Mouse (Mus musculus) retina, postnatal 1 day (tissue): ENCODE measurements around the gene Uts2.

Source experiments
- DNase-seq: peaks from one replicate; pipeline ENCODE4 v3.0.0-alpha.2; 2012

Gene Uts2

DNA sequence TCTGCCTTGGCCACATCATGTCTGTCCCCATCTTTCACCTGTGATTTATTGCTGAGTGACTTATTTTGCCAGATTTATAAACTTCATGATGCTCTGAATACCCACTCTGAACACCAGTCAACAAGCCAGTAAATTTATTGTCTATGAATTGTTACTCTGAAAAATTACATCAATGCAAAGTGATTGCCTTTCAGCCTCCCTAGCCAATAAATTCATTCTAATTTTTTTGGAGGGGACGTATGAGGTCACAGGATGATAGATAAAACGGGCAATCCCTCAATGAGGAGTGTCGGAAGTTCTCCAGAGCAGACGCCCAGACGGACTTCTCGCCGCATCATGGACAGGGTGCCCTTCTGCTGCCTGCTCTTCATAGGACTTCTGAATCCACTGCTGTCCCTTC, at the start of gene Uts2:
Gene Uts2, plus strand, starts transcription at position 301 of the 400 bp plus-strand sequence.
- no peak for DNase-seq

DNA sequence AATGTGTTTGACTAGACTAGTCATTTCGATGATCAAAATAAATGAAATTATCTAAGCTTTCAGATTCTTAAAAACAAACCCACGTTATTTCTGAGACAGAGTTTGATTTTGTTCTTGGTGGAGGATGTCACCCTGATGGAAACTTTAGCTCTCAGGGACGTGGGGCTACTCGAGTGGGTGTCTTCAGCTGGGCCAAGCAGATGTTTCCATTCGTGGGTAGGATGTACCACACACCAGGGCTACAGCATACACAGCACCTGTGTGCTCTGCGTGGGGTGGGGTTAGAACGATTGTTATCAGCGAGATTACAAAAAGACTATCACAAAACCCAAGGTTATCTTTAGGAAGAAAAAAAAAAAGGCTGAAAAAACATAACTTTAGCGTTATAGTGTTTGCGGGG, 45.9 kb upstream of the Uts2 start:
- no peak for DNase-seq

DNA sequence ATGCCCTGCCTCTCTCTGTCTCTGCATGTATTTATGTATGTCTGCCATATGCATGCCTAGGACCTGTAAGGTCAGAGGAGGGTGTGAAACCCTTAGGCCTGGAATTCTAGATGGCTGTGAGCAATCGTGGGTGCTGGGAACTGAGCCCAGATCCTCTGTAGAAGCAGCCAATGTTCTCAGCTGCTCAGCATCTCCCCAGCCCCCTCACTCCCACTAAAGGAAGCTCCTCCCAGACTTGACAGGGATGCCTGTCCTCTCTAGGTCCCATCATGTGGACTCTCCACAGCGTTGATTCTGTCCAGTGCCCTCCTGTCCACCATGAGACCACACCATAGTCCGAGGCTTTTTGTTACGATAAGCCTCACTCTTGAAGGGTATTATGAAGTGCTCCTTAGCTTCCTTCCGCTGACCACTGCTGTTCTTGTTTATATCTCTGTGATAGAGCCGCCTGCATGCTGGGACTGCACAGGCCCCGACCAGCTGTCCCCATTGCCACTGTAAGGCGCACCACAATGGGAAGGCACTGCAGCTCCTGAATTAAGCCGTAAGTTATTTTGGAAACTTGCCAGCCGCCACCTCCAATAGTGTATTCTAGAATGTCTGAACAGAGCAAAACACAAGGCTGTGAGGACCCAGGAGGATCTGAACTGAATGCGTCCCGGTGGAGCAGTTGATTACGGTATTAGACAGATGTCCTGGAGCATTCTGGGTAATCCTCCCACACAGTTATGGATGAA, 40.4 kb upstream of the Uts2 start:
- peak; percentile 81 for DNase-seq

DNA sequence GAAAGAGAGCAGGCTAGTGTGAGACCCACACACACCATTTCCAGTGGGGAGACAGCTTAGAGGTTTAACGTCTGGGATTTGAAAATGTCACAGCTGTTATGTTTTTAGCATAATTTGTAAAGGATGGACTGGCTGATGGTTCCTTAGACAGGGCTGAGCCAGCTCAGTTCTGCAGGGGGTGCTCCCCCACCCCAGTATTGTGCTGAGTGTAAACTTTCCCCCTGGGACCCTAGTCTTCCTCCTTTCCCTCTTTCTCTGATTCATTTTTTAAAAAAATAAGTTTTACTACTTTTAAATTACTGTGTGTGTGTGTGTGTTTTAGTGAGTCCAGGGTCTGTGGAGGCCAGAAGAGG, 39.8 kb upstream of the Uts2 start:
- no peak for DNase-seq

DNA sequence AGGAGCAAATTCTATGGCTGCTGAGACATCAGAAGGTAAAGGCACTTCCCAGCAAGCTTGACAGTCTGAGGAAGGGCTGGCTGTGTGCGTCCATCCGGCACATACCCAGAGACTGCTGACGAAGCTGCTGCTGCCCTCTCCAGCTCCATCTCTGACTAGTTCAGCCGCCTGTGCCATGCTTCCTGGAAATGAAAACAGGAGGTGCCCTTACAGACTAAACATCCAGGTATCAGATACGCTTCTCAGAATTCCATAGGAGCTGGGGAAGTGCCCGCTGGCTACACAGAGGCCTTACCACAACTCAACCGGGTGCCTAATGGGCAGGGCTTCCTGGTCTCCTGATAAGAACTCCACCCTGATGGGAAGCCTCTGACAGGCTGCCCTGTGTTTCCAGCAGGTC, 38.4 kb upstream of the Uts2 start:
- DNase-seq, result no peak

DNA sequence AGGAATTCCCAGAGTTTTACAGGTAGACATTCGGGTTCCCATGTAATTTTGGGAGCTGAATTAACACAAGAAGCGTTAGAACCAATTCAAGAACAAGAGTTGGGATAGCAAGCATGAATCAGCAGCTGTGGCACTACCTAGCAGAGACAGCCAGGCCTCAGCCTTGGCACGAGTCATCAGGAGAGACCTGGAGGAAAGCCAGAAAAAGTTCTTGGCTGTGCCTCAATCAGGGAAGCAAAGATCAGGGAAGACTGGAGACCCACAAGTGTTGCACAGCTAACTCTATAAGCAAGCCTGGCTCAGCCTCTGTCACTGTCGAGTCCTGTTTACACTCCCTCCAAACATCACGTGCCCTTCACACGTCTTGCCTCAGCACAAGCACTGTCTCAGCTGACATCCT, 34.7 kb upstream of the Uts2 start:
- DNase-seq, result no peak

DNA sequence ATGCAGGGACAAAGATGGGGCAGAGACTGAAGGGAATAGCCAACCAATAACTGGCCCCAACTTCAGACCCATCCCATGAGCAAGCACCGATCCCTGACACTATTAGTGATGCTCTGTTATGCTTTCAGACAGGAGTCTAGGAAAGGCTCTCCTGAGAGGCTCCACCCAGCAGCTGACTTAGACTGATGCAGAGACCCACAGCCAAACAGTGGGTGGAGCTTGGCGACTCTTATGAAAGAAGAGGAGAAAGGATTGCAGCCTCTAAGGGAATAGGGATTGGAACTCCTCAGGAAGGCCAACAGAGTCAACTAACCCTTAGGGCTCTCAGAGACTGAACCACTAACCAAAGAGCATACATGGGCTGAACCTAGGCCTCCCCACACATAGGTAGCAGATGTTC, 33.2 kb upstream of the Uts2 start:
- DNase-seq, result no peak

DNA sequence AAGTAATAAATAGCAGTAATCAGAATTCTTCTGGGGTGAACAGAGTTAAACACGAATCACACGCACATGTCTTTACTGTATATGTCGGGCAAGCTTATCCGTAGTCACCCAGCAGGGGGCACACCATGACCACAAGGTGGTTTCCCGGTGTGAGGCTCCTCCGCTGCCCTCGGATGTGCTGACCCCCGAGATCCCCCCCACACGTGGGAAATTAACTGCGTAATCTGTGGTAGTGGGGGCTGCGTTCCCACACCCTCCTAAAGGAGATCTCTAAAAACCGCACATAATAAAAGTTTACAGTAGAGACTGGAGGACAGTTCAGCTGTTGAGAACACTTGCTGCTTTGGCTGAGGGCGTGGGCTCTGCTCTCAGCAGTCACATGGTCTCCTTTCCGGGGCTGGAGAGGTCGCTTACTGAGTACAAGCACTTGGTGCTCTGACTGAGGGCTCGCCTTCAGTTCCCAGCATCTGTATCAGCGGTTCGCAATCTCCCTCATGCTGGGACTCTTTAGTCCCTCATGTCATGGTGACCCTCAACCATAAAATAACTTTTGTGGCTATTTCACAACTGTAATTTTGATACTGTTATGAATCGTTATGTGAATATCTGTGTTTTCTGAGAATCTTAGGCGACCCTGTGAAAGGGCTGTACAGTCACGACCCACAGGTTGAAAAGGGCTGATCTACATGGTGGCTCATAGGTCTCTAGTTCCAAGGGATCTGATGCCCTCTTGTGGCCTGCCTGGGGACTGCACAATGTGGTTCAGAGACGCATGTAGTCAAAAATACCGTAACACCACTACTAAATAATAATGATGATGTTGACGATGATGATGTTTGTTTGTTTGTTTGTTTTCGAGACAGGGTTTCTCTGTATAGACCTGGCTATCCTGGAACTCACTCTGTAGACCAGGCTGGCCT, 32.0 kb upstream of the Uts2 start:
- peak; percentile 84 for DNase-seq

DNA sequence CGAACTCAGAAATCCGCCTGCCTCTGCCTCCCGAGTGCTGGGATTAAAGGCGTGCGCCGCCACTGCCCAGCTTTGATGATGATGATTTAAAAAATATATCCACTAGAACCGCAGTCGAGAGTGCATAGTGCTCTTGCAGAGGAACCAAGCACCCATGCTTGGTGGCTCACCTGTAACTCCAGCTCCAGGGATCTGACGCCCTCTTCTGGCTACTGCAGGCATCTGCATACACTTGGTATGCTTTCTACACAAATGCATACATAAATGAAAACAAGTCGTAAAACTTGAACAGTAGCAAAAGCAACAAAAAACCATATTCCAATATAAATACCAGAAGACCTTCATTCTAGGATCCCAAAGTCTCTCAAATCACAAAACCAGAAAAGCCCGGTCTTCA, 31.3 kb upstream of the Uts2 start:
- no peak for DNase-seq

DNA sequence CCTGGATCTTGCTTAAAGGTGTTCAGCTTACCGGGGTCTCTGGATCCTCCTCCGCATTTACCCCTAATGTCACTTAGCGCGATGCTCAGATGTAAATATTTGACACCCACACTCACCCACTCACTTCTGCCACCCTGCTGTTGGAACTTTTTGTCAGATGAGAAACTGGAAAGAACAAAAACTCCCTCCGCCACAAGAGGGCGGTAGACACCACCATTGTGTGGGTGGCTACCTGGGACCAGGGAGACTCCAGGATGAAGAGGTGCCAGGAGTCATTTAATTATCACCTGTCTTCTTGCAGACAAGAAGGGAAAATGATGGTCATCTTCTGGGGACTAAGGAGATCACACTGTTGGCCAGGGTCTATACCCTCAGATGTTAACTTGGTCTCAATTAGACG, 30.3 kb upstream of the Uts2 start:
- peak; percentile 67 for DNase-seq

DNA sequence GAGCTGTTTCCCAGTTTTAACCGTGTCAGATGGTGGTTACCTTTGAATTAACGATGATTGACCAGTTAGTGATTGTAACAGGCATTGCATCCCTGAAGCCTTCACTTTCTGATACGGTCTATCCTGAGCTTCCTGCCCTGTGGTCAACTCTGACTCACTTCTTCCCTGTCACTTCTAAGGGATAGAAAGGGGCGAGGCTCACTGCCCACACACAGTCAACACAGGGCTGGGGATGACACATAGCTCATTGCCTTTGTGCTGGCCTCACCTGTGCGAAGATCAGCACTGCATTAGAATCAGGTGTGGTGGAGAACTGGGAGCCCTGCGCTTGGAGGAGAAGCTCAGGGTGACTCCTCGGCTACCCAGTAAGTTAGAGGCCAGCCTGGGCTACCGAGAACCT, 27.9 kb upstream of the Uts2 start:
- no peak for DNase-seq

DNA sequence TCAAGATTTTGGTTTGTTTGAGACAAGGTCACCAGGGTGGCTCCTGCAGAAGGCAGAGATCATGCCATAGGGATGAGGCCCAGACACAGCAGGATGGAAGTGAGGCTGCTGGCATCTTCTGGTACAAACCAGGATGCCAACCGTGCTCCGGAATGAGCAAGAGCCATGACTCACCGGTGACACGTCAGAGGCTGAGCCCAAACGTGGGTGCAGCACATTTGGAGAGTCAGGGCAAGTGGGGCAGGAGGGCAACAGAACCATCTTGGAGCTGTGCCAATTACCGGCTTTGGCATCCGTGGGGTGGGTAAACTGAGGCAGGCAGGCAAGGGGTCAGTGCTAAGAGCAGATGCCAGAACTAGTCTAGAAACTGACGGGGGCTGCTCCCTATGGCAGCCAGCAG, 23.6 kb upstream of the Uts2 start:
- no peak for DNase-seq

DNA sequence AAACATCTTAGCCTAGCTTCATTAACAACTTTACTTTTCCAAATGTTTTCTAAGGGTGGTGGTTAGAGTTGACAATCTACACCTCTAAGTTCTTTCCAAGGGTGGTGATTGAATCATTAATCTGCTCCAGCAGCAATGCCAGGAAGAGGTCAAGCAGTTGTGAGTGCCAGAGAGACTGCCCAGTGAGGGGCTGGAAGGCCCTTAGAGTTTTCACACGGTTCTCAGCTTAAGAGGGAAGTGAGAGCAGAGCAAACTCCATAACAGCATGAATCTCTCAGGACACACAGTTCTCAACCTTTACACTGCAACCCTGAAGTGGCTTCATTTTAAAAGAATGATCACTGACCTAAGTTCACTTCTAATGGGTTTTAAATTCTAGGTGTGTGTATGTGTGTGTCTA, 21.8 kb upstream of the Uts2 start:
- DNase-seq, result no peak

DNA sequence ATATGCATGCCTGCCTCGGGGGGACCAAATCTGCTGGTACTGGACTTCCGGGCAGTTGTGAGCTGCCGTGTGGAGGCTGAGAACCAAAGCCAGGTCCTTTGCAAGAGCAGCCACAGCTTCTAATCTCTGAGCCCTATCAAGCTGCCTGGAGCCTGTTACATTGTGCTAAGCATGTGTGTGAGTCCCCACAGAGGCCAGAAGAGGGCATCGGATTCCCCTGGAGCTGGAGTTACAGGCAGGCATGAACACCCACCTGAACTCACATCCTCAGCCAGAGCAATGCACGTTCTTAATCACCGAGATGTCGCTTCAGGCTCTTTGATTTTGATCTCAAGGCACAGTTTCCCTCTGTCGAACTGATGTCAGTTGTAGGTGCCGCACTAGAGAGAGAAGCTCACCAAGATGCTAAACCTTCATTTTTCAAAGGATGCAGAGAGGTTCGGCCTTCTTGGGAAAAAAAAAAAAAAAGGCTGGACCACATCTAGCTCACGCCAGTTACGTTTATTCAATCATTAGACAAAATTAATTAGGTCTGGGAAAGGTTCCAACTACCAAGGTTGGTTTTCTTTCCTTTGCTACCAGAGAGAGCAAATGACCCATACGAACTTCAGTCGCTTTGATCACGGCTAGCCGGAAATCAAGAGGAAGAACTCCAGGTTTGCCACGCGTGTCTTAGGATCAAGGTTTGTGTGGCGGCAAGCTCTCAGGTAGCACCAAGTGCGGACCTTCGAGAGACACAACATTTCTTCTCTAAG, 18.6 kb upstream of the Uts2 start:
- no peak for DNase-seq

DNA sequence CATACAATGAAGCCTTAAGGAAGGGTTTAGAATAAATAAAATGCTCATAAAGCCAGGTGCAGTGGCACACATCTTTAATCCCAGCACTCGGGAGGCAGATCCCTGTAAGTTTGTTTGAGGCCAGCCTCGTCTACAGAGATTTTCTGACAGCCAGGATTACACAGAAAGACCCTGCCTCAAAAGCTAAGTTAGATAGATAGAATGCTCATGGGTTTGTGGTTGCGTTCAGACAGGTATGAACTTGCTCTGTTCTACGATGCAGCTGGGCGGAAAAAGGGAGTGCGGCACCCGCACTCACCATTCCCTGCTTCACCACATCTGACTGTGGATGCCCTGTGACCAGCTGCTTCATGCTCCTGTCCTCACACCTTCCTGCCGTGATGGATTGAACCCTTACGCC, 17.4 kb upstream of the Uts2 start:
- DNase-seq, result no peak

DNA sequence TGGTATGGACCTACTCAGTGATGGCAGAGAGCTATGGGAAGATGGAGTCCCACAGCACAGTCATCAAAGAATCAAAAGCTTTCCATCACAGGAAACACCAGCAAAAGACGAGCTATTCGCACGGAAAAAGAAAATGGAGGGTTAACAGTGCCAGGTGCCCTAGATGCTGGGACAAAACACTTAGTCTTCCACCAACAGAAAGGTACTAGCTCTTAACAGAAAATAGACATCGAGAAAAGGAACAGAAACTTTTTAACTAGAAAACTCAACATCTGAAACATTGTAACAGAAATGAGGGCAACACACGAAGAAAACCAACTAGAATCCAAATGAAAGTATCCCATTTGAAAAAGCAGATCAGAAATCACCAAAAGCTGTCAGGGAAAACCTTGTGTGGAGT, 16.7 kb upstream of the Uts2 start:
- no peak for DNase-seq

DNA sequence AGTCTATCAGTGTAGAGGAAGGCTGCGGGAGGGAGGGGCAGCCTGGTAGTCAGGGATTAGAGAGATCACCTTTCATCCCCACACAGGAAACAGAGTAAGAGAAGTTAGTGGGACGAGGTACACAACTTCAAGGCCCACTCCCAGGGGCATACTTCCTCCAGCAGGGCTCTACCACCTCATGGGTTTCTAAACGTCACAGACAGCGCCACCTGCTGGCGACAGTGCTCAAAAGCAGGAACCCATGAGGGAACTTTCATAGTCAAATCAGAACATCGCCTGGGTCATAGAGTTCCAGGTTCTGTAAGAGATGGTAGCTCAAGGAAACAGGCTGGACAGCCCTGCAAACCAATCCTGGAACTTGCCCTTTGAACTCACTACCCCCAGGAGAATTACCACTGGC, 6.7 kb upstream of the Uts2 start:
- peak; percentile 38 for DNase-seq

DNA sequence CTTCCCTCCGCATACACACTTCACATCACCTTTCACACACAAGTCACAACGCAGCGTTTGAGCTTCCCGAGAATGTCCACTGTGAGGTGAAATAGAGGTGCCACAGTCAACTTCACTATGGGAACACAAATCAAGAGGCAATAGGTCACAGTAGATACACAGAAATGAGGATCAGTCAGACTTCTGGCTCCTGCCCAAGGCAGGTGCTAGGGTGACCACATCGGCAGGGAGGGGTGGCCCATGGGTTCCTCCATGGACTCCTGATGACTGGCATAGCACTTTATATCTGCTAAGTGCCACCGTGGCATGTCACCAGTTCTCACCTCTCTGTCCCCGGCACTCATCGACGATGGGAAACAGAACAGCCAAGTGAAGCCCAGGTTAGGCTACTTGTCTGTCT, 1.7 kb downstream of the Uts2 start:
- DNase-seq, result no peak

DNA sequence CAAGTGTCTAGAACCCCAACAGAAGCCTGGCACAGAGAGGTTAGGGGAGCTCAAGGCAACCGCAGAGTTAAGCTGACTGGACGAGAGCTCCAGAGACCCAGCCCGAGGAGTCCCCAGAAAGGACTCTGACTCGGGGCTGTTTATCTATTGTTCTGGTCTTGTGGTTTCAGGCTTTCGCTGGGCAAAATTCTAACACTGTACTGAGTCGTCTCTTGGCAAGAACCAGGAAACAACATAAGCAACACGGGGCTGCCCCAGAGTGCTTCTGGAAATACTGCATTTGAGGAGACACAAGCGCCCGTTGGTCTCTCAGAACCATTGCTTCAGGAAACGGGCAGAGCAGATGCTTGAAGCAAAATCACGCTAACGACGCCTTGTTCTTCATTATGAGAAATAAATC, 4.5 kb downstream of the Uts2 start:
- no peak for DNase-seq

DNA sequence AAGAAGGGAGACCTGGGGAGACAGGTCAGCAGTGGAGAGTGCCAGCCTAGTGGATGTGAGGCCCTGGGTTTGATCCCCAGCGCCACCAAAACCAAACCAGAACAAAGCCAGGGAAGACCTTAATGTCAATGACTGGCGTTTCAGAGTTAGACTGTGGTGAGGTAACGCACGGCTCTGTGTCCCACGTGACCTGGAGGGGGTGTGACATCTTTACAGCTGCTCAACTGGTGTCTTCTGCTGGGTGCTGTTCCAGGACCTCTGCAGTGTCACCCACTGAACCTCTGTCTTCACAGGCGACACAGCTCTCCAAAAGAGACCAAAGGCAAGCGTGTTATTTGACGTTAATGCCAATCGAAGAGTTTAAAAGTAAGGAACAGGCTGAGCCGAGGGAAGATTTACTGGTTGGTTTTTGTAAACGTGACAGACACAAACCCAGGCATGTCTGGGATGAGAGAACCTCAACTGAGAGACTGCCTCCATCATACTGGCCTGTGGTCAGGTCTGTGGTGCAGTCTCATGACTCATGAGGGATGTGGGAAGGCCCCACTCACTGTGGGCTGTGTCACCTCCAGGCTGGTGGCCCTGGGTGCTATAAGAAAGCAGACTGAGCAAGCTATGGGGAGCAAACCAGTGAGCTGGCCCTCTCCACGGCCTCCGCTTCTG, 8.9 kb downstream of the Uts2 start:
- no peak for DNase-seq

DNA sequence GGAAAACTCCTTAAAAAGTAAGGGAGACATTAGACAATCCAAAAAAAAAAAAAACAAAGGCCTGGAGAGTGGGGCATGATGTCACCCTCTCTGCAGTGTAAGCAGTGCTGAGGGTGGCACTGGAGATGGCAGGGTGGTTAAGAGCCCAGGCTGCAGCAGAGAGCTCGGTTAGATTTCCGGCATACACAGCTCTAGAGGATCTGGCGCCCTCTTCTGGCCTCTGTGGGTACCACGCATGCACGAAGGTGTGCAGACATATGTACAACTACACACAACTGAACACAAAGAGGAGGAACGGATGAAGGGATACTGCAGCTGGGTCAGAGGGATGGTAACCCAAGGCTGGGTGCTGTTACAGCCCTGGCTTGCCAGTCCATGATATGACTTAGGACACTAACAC, 10.0 kb downstream of the Uts2 start:
- DNase-seq, result peak; percentile 37

DNA sequence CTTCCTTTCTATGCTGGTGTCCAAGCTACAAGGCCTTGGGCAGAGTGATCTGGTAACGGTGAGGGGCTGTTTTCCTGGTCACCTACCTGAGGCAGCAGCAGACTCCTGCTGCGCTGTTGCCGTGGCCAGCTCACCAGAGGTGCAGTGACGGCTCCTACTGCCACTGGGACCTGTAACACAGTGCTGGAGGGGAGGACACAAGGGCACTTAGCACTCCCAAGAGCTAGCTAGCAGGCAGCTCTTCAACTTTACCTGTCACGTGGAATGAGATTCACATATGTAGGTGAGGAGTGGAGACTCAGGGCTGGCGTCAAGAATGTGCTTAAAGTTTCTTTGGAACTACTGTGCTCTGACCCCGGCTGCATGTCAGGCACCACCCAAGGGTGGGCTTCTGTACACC, 13.4 kb downstream of the Uts2 start:
- DNase-seq, result no peak

DNA sequence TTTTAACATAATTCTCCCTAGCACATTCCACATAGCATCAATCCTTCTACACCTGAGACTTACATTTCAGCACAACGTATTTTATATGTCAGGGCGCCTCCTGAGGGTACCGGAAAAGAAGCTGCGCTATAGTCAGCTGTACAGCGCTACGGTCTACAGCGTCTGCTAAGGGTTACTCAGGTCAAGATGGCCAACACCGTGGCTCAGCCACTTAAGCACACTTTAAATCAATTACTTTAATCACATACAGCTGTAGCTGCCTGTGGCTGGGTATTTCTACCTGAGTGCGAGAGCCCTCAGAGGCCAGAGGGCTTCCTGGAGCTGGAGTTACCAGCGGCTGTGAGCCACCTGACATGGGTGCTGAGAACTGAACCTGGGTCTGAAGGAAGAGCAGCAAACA, 19.0 kb downstream of the Uts2 start:
- DNase-seq, result no peak
